Mouse (Mus musculus): Measurements from ENCODE around the gene Hfe.

DNA sequence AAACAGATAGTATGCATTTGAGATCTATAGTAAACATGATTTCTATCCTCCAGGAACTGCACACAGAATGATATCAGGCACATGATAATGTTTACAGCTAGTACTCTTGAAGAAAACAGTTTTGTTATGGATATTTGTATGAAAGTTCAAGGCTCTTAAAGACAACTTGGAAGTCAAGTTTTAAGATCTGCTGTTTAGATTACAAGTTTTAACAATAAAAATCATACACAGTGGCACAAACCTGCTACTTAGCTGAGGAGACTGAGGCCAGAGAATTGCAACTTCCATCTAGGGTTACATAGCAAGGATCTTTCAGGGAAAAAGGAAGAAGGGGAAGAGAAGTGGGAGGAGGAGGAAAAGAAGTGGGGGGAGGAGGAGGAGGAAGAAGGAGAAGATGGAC is 44.3 kb upstream of the Hfe start:
- TF ChIP-seq POLR2A (IDR thresholded peaks at IDR 0.05; ENCODE audit: borderline replicate concordance, control insufficient read depth, low read depth, low read length) (no peak), CTCF (IDR thresholded peaks at IDR 0.05; ENCODE audit: control insufficient read depth, insufficient read depth, low read length) (no peak)
